Mouse (Mus musculus) bone marrow macrophage, adult 2 months (primary cell): ENCODE data around the gene Fbxw4.

Experiments used
- CTCF ChIP-seq: IDR thresholded peaks from 2 replicates; pipeline ENCODE4 v1.5.1; 2012; ENCODE audit warnings: low read depth, mild to moderate bottlenecking, low read length, moderate library complexity
- POLR2A ChIP-seq: IDR thresholded peaks from 2 replicates; pipeline ENCODE4 v1.6.1; 2012; ENCODE audit warnings: mild to moderate bottlenecking, low read depth, low read length, borderline replicate concordance

GRCm38 (mm10) chr19:45668986-45669385 lies 8.9 kb upstream of the Fbxw4 start:
- TF ChIP-seq POLR2A (no peak), CTCF (no peak)
